Mouse (Mus musculus) kidney, postnatal 14 days (tissue): ENCODE measurements around the gene Dctn5.
A peak's percentile ranks its signal among the peaks of the same experiment; 100 is the strongest.
"Not testable (repeated sequence)": the region's sequence is repeated elsewhere in the genome, so short reads cannot be mapped to it uniquely, and the experiment has no call there.

ENCODE experiments used
- DNase-seq: peaks from one replicate; pipeline ENCODE4 v3.0.0; 2022; ENCODE audit warnings: mixed read lengths

Gene Dctn5

GRCm38 (mm10) chr7:122132497-122133337, at the start of gene Dctn5, which contains the start of gene Palb2:
TSS of gene Dctn5 (plus strand) at chr7:122133041.
TSS of gene Palb2 (minus strand) at chr7:122132985.
- peak; percentile 98 for DNase-seq

- DNase-seq, result no peak
These were observed 45.5 kb upstream of the Dctn5 start for GRCm38 (mm10) chr7:122087195-122087982.

- no peak for DNase-seq
These were observed 38.1 kb upstream of the Dctn5 start for GRCm38 (mm10) chr7:122094564-122095330.

GRCm38 (mm10) chr7:122098009-122098408, 34.8 kb upstream of the Dctn5 start:
- DNase-seq, result no peak

GRCm38 (mm10) chr7:122099222-122099621, 33.6 kb upstream of the Dctn5 start:
- peak; percentile 61 for DNase-seq

GRCm38 (mm10) chr7:122101014-122101746, 31.7 kb upstream of the Dctn5 start:
- not testable (repeated sequence) for DNase-seq

GRCm38 (mm10) chr7:122101747-122102244, 31.0 kb upstream of the Dctn5 start, which contains the start of gene Ndufab1:
TSS of gene Ndufab1 (minus strand) at chr7:122101886.
- DNase-seq, result peak; percentile 93

- DNase-seq, result peak; percentile 39
These were observed 24.6 kb upstream of the Dctn5 start for GRCm38 (mm10) chr7:122108206-122108605.

GRCm38 (mm10) chr7:122123518-122123917, 9.3 kb upstream of the Dctn5 start:
- no peak for DNase-seq

GRCm38 (mm10) chr7:122125636-122126035, 7.2 kb upstream of the Dctn5 start:
- no peak for DNase-seq

GRCm38 (mm10) chr7:122126946-122127345, 5.9 kb upstream of the Dctn5 start:
- DNase-seq, result no peak

GRCm38 (mm10) chr7:122131834-122132233, 1.0 kb upstream of the Dctn5 start:
- DNase-seq, result no peak

- DNase-seq, result no peak
These were observed 441 bp downstream of the Dctn5 start for GRCm38 (mm10) chr7:122133338-122133625.

- peak; percentile 6 for DNase-seq
These were observed 2.2 kb downstream of the Dctn5 start for GRCm38 (mm10) chr7:122135070-122135469.

GRCm38 (mm10) chr7:122137071-122137470, 4.2 kb downstream of the Dctn5 start:
- no peak for DNase-seq

- no peak for DNase-seq
These were observed 5.3 kb downstream of the Dctn5 start for GRCm38 (mm10) chr7:122138190-122138589.

GRCm38 (mm10) chr7:122140991-122141390, 8.2 kb downstream of the Dctn5 start:
- DNase-seq, result peak; percentile 5

- no peak for DNase-seq
These were observed 19.6 kb downstream of the Dctn5 start for GRCm38 (mm10) chr7:122152473-122152872.

- no peak for DNase-seq
These were observed 25.6 kb downstream of the Dctn5 start for GRCm38 (mm10) chr7:122158488-122158887.

- DNase-seq, result peak; percentile 89
These were observed 26.4 kb downstream of the Dctn5 start, which contains the start of gene Plk1 for GRCm38 (mm10) chr7:122158915-122159902. TSS of gene Plk1 (plus strand) at chr7:122159439.

GRCm38 (mm10) chr7:122160037-122160436, 27.2 kb downstream of the Dctn5 start:
- DNase-seq, result no peak
